Mouse (Mus musculus): Measurements from ENCODE around the gene Bcat2.

- TF ChIP-seq CHD2 (IDR thresholded peaks at IDR 0.05; ENCODE audit: low read depth, low read length) (no peak), HCFC1 (IDR thresholded peaks at IDR 0.05; ENCODE audit: borderline replicate concordance, insufficient read depth, low read length) (no peak), MAFK (IDR thresholded peaks at IDR 0.05; ENCODE audit: insufficient read depth, low read depth, low read length) (no peak)
These were observed 34.3 kb upstream of the Bcat2 start for GRCm38 (mm10) chr7:45535676-45536075.
